Mouse (Mus musculus) erythroblast, embryonic 14.5 days (primary cell): ENCODE data around the gene Phex.

Experiments used
- GATA1 ChIP-seq: IDR thresholded peaks from 2 replicates; pipeline ENCODE4 v1.6.1; 2012; ENCODE audit warnings: low read length, inconsistent platforms, mixed read lengths
- TAL1 ChIP-seq: IDR thresholded peaks from 3 replicates; pipeline ENCODE4 v1.6.1; 2012; ENCODE audit warnings: low read length, inconsistent platforms, mixed read lengths

- no peak for TF ChIP-seq GATA1
- no peak for TF ChIP-seq TAL1
Observed at GRCm38 (mm10) chrX:157462716-157463115, 47.6 kb upstream of the Phex start.
